Mouse (Mus musculus) right cerebral cortex, adult 18-20 months (tissue): ENCODE data around the gene Myo10.

Experiments
- DNase-seq: peaks from one replicate; pipeline ENCODE4 v3.0.0; 2022; ENCODE audit warnings: mixed read lengths

Myo10 gene

DNA sequence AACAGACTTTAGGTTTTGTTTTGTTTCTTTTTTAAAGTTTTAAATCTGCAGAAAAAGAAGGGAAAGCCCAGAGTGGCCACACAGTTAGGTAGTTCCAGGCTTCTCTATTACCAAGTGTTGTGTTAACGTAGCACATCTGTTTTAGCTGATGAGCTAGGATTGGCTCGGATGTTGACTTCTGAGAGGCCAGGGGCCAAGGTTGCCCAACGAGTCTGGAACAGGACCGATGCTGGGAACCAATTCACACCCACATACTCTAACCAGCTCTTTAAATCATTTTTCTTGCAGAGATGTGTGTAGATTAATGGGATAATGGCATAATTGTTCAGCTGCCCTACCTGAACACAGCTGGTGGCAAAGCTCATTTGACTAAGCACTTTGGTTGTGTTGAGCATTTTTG is 1.8 kb upstream of the Myo10 start:
- DNase-seq: no peak

DNA sequence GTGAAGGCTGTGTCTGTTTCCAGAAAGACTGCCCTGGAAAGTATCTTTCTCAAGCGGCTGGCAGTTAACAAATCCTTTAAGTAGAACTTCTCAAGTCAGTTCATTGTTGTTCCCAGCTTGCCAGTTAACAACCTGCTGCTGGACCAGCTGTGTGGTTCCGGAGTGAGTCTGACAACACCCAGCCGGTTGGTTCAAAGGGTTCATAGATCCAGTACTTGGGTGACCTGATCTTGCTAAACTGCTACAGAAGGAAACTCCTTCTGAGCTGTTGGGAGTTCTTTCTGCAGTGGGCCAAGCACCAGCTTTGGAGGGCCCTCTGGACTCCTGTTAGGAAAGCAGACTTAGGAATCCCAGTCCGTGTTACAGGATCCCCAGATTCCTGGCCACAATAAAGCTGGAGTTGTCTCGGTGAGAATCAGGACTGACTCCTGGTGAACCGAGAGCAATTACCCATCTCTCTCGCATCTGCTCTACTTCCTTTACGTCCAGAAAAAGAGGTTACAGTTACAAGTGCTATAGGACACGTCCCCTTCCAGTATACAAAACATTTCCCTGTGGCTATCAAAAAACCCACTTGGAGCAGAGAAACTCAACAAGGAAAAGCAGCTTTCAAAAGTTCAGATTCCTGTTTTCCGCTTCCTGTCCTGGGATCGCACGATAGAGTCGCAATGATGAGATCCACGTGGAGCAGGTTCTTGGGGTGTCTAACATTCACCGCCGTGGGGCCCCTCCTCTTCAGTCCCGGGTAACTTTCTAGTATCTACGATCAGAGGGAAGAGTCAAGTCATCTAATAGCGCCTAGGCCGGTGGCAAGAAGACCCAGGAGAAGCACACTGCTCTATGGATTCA is 750 bp upstream of the Myo10 start:
- DNase-seq: no peak

DNA sequence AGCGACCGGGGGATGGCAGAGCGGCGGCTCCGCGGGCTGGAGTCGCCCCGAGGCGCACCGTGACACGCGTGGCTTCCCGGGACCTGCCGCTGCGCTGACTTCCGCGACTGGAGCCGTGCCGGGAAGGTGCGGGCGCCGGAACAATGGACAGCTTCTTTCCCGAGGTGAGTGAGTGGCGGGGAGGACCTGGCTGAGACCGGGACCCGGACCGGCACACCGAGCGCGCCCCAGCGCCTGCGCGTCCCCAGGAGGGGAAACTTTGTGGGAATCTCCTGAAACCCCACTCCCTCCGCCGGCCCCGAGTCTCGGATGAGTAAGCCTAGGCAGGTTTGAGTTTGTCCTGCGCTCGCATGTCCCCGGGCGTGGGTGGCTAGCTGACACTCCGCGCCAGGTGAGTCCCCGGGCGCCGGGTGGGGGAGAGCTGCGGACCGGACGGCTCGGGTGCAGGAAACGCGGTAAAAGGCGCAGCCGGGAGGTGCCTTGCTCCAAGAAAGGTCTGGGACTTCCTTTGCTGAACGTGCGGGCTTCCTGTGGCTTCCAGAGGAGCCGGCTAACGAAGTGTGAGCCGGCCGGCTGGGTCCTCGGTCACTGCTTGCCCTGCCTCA is 644 bp downstream of the Myo10 start:
- no peak for DNase-seq

DNA sequence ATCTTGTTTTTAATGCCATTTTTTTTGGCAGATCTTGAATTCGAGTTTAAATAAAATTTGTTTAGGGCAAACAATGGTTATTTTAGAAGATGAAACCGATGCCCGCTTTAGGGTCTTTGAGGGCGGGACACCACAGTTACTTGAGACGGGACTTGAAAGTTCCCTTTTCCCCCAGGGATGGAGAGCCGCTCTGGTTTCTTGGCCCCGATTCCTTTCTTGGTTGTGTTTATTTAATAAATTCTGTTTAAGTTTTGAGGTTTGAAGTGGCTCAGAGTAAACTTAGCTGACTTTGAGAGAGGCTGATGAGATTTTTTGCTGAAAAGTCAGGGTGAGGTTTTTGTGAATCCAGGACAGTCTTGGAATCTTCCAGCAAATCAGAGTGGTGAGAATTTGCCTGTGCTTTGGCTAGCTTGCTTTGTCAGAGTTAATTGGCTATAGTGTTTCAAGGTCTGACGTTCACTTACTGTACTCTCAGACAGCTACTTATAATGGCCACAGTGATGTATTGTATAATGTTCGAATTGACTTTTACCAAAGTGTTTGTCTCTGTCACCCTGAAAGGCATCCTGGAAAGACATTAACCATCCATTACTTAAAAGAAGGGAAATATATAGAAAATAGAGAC is 1.3 kb downstream of the Myo10 start:
- DNase-seq: no peak

DNA sequence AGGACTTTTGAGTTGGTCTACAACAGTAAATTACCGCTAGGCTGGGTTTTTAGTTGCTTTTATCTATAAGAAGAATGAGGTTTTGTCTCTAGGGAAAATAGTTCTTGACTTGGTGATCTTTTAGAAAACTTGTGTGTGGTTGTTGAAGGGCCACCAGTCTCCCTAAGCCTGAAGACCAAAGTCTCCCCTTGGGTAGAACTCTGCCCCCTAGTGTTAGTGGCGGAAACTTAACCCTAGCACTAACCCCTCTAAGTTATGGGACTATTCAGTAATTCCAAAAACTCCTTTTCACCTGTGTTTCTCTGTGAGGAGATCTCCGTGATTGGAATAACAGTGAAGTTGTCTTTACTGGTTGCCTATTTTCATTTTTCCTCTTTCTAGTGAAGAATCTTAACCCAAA is 1.9 kb downstream of the Myo10 start:
- no peak for DNase-seq

DNA sequence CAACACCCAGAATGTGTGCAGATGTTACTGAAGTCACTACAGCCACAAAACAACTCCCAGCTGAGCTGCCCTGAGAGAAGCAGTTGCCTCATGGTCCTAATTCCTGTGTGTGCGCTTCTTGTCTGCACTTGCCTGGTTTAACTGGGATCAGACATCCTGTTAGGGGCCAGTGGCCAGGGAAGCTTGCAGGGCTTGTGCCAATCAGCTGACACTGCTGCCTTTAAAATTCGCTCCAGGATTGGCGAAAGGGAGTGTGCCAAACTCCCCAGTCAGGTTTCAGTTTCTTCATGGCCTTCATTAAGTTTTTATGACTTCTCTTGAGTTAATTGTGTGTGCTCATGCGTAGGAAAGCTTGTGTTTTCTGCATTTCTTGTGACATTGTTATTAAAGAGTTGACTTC is 3.1 kb downstream of the Myo10 start:
- no peak for DNase-seq

DNA sequence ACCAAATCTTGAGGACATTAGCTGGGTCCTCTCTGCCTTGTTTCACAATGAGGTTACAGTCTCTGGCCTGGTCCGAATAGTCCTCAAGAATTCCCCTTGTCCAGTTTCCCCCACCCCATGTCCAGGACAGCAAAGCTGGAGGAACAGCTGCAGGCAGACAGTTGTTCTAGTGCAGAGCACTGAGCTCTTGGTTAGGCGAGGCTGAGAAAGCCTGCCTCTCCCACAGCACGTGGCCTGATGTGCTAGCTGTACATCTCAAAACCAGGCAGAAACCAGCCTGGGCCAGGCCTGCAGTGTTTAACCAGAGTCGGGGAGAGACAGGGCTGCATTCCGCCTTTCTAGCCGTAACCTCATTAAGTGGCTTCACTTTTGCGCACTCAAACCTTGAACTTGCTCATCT is 4.7 kb downstream of the Myo10 start:
- no peak for DNase-seq

DNA sequence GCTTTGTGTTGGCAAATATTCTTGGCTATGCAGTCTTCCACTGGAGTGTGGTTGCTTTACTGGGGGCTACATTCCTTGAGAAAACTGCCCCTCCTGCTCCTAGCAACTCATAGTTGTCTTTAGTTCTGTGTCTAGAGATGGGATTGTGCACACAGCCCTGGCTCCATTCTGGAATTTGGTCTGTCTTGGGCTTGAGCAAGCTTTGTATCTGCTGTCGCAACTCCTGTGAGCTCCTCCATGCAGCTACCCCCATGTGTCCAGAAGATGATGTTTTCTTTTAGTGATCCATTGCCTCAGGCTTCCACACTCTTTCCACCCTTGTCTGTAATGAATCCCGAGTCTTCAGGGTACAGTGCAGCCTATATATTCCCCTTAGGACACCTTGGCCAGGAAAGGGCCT is 5.9 kb downstream of the Myo10 start:
- DNase-seq: no peak

DNA sequence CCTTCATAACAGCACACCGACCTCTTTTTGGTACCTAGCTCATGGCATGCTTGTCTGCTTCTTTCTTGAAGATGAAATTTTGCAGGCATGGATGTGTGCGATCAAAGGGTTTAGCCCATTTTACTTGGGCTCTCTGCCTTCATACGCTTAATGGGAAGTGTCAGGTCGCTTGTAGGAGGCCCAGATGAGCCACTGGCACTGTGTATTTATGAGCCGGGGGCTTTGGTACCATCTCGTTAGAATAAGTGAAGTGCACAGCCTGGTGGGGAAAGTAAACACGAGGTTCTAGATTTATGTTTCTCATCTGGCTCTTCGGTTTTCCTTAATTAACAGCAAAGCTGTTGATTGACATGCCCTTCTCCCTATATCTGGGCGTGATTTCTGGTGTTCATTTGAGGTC is 8.4 kb downstream of the Myo10 start:
- no peak for DNase-seq

DNA sequence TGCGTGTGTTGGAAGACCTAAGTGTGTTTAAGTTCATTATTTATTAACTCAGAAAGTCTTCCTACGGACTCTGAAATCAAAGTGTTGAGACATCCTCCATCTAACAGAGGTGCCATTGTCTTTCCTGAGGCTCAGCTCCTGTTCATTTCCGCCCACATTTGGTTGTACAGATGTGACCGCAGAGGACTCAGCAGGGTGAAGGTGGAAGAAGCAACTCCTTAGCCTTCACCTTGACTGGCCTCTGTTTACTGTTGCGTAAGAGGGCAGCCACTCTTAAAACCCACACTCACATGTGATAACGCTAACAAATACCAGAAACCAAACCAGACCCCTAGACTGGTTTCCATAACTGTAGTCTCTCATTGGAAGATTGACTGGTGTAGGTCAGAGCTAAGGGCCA is 9.0 kb downstream of the Myo10 start:
- DNase-seq: no peak

GRCm38 (mm10) chr15:25632902-25633301 is 10.6 kb downstream of the Myo10 start:
- no peak for DNase-seq

- DNase-seq: no peak
Observed at GRCm38 (mm10) chr15:25633674-25634340, 11.5 kb downstream of the Myo10 start.

- peak; percentile 75 for DNase-seq
Observed at GRCm38 (mm10) chr15:25637727-25638126, 15.4 kb downstream of the Myo10 start.

DNA sequence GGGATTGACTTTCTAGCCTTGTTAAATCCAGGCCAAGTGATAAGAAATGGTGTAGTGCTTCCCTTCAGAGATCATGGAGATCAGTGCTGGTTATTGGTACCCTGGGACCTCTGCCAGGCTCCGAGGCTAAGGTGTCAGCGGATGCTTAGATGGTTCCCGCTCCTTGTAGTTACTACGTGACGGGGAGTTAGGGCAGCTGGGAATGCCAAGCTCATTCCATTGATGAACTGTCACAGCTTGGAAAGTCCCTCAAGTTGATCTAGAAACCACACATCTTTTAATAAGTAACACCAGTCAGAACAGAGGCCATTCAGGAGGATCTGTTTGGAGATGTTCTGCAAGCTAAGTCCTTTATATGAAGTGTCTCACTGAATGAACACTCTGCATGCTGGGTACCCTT is 16.9 kb downstream of the Myo10 start:
- DNase-seq: no peak

DNA sequence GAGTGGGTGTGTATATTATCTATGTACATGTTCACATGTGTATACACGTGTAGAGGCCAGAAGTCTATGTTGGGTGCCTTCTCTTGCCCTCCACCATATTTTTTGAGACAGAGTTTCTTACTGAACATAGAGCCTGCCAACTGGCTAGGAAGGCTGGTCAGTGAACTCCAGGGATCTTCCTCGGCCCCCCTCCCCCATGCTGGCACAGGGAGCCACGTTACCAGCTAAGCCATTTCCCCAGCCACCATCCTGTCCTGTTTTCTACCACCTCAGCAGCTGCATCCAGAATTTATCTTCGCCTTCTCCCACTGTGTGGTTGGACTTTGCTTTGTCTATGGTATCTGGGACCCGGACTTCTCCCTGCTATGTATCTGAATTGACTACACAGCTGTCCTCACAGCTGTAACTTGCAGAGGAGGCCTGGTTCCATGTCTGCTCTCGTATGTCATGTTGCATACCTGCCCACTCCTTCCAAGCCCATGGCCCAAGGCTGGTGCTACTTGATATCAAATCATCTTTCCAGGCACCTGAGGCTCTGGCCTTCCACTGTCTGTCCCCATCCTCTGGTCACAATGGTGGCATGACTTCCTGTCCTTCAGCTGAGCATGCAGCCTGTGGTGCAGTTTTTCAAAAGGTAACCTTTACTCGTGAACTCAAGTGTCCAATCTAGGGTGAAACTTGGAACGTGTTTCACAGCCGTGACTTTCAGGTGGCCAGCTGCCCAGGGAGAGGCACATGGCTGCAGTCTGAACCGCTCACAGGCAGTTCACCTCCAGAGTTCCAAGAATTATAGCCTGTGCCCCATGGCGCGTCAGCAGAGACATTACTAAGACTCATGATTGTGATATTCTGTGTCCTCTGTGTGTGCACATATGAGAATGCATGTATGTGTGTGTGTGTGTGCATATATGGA is 18.8 kb downstream of the Myo10 start:
- no peak for DNase-seq

DNA sequence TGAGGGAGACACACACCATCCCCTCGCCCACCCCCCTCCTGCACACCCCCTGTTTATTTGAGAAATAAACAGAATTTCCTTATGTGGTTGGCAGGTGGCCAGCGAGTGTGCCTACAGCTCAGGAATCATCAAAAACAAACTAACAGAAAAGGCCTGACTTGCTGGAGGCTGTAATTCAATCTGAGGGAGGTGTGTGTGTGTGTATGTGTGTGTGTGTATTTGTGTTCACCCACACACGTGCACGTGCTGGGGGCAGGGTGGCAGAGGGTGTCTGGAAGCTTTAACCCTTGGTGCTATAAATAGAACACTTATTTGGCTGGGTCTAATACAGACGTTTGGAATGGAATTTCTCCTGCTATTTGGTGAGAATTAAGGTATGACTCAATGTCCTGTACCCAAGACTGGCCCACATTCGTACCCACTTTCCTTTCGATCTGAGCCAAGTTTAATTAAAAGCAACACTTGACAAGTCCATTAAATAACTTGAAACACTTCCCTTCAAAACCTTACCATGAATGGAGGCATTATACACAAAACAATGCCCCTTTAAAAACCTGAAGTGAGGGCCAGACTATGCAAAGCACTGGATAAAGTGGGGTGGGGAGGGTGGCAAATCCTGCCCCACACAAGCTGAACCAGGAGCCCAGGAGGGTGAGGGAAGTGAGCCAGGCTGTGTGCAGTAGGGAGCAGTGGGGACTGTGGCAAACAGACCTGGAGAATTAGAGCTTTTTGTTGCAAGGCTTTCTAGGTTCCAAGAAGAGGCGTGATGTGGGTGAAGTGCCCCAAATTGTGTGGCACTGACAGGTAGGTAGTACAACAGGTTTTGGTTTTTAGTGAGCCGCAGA is 20.1 kb downstream of the Myo10 start:
- DNase-seq: no peak

DNA sequence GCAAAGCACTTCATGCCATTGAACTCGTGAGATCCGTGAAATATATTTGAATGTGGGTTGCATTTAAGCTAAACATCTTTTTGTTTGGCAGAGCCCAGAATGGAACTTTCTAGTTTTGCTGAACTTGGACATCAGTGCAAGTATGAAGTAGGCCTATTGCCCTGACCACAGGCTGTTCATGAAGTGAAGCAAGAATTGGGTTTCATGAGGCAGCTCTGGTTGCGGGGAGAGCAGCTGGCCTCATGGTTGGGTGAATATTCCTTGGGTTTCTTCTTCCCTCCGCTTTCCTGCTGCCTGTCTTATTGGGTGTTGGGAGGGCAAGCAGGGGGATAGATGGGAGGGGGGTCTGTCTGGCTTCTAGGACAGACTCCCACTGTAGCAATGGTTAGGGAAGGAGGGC is 23.5 kb downstream of the Myo10 start:
- DNase-seq: no peak

DNA sequence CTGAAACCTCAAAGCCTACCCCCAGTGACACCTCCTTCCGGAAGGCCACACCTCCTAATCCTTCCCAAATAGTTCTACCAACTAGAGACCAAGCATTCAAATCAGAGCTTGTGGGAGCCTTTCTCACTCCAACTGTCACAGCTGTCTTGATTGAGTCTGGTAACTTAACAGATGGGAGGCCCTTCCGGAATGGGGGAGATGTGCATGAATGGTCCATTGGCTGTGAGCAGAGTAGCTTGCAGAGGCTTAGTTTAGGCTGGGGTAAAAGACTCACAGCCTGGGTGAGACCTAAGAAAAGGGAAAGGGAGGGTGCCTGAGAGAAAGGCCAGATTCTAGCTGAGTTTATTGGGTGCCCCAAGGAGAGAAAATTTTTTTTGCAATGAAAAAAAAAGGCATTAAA is 26.0 kb downstream of the Myo10 start:
- no peak for DNase-seq

DNA sequence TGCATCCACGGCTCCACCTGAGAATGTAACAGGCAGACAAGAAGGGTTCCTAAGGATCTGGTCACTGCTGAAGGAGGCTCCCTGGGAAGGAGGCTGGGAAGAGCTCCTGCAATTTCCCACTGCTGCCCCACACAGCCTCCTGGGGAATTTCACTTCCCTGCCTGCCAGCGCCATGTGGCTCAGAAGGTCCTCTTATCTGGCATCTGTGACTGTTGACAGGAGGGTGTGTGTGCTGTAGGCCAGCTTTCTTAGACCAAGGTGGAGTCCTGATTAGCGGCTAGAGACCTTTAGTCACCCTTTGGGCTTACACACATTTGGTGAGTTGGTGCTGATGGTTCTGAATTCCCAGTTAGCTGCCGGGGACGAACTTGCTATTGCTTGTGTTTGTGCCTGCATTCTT is 28.0 kb downstream of the Myo10 start:
- DNase-seq: no peak

DNA sequence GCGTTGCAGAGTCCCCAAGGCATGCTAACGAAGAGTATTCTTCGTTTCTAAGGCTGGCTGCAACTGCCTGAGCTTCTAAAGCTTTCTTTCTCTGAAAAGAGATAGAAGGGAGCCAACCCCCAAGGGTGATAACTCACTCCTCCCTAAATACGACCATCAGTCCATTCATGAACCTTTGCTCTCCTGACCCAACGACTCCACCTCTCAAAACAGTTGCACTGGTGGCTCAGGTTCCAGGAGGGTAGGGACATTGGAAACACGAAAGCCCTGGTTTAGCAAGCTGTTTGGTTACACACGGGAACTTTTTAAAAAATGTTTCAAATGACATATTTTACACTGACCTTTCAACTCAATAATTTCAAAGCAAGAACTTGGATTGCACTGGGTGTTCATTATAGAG is 29.5 kb downstream of the Myo10 start:
- no peak for DNase-seq

DNA sequence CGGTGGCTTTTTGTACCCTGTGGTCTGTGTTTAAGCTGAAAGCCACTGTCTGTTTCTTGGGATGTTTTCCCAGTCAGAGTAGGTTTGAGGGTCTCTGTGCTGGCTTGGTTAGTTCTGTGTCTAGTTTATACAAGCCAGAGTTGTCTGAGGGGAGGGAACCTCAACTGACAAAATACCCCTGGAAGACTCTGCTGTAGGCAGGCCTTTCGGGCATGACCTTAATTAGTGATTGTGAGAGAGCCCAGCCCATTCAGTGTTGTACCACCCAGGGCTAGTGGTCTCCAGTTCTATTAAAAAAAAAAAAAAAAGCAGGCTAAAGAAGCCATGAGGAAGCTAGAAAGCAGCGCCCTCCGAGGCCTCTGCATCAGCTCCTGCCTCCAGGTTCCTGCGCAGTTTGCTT is 30.0 kb downstream of the Myo10 start:
- no peak for DNase-seq

GRCm38 (mm10) chr15:25652933-25653332 is 30.6 kb downstream of the Myo10 start:
- no peak for DNase-seq
